Mouse (Mus musculus) CD4-positive, CD25-positive, alpha-beta regulatory T cell, adult 4 months (primary cell): ENCODE results near the gene Dgkq. TPM values are rescaled to one million over a fixed set of nuclear protein-coding genes. Genes with fewer than 3 reads are reported as not detected.

ENCODE experiments used
- polyA plus RNA-seq, 2 experiments: library from polyadenylated mRNA; unstranded; fragments of 100-300 nt; shearing (Covaris generic); gene quantifications; one replicate each; pipeline ENCODE4 v1.2.1; 2017

Gene Dgkq
- polyA plus RNA-seq, 2 experiments from 2014 or later: 5.2 to 7.0 TPM

Other genes with a start within 250 kb of the Dgkq start
- gene Atp5k, start 235.2 kb downstream of the Dgkq start, polyA plus RNA-seq: 100 to 1,000 TPM; 145 to 234 TPM
- gene Mfsd7a, start 220.8 kb downstream of the Dgkq start, polyA plus RNA-seq: not detected
- 1 to 10 TPM; 3.2 to 3.6 TPM for gene Pcgf3, start 208.4 kb downstream of the Dgkq start, polyA plus RNA-seq
- gene Cplx1, start 119.6 kb downstream of the Dgkq start, polyA plus RNA-seq: not detected
- gene Gak, start 39.9 kb downstream of the Dgkq start, polyA plus RNA-seq: 100 to 1,000 TPM in 1 of 2 experiments, 10 to 100 TPM in 1; 65.0 to 101 TPM
- gene Tmem175, start 39.9 kb downstream of the Dgkq start, polyA plus RNA-seq: 10 to 100 TPM; 38.6 to 56.7 TPM
- gene Idua, start 9.3 kb downstream of the Dgkq start, polyA plus RNA-seq: 10 to 100 TPM; 22.1 to 56.4 TPM
- gene Slc26a1, start 5.9 kb upstream of the Dgkq start, polyA plus RNA-seq: under 1 TPM; 0.16 to 0.20 TPM
- under 1 TPM in 1 of 2 experiments, not detected in 1; 0.67 TPM for gene Fgfrl1, start 22.7 kb upstream of the Dgkq start, polyA plus RNA-seq
- not detected for gene Rnf212, start 105.3 kb upstream of the Dgkq start, polyA plus RNA-seq
- not detected for gene Tmed11, start 125.7 kb upstream of the Dgkq start, polyA plus RNA-seq
- not detected for gene Vmn2r8, start 139.2 kb upstream of the Dgkq start, polyA plus RNA-seq
- gene Vmn2r9, start 182.9 kb upstream of the Dgkq start, polyA plus RNA-seq: under 1 TPM in 1 of 2 experiments, not detected in 1; 0.03 TPM